Mouse (Mus musculus): Measurements from ENCODE around the gene Tceal9.
"Not testable (repeated sequence)": the region's sequence is repeated elsewhere in the genome, so short reads cannot be mapped to it uniquely, and the experiment has no call there.

Gene Tceal9

DNA sequence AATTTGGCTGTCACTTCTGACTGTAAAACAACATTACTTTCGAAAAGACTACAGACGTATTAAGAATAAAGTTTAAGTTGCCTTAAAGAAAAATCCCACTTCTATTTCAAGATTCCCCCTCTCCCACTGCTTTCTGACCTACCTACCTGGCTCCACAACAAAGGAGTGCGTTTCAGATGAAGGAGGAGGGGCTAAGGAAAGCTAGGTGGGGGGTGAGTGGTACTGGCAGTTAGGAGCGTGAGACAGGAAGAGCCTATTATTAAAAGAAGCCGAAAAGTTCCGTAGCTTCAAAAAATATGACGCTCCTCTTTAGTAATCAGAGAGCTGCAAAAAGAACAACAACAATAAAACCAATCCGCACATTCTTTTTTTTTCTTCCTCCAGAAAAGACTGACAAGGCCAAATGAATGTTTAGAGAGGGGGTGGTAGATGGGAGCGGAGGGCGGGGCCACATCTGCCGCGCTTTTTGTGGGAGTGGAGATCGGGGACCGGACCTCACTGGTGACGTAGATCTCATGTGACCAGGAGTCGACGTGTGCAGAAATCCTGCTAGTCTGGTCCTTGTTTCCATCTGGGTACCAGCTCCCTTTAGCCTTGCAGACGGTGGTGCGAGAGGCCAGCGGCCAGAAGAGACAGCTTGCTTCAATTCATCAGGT is at the start of gene Tceal9:
Tceal9 (plus strand) TSS at position 506 of the 656 bp plus-strand sequence.
- DNase-seq (ENCODE audit: low spot score in 2 of 2), result peak; percentile 63 to 68

DNA sequence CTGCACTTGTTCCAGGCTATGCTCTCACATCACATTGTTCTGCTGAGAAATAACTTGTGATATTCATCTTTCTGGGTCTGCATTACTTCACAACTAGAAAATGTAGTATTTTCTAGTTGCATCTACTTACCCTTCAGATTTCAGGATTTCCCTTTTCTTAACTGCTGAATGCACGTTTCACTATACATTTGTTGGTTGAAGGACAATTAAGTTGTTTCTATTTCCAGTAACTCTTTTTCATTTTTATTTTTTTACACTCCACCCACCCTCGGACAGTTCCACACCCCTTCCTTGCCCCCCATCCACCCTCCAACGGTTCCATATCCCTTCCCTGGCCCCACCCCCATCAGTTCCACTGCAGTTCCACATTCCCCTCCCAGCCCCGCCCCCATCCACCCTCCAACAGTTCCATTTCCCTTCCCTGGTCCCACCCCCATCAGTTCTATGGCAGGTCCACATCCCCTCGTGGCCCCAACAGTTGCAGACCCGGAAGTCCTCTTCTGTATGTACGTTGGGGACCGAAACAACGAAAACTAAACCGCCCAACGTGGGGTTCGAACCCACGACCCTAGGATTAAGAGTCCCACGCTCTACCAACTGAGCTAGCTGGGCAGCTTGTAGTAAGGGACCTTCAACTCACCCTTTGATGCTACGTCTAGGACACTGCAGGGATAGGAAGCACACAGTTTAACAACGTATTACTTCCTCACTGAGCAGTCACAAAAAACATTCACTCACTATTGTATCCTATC is 49.5 kb upstream of the Tceal9 start:
- no peak for DNase-seq (ENCODE audit: low spot score in 2 of 2)

- peak in 1 of 2 experiments; percentile 26 for DNase-seq (ENCODE audit: low spot score in 2 of 2)
Measured at GRCm38 (mm10) chrX:136196873-136197272, 48.0 kb upstream of the Tceal9 start.

DNA sequence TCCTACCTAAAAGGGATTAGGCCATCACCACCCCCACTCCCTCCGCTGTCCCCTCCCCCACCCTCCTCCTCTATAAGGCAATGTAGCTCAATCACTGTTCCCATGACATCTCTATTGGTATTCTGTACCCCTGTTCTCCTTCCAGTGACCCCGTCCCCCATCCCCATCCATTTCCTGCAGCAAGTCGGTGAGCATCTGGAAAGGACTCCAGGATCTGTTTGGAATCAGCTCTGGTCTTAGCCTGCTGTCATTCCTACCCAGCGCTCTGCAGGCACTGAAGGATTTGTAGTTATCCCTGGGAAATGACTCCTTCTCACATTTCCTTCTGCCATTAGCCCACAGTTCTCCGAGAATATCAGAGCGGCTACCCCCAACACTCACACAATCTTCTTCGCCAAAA is 41.6 kb upstream of the Tceal9 start:
- DNase-seq (ENCODE audit: low spot score in 2 of 2), result no peak

DNA sequence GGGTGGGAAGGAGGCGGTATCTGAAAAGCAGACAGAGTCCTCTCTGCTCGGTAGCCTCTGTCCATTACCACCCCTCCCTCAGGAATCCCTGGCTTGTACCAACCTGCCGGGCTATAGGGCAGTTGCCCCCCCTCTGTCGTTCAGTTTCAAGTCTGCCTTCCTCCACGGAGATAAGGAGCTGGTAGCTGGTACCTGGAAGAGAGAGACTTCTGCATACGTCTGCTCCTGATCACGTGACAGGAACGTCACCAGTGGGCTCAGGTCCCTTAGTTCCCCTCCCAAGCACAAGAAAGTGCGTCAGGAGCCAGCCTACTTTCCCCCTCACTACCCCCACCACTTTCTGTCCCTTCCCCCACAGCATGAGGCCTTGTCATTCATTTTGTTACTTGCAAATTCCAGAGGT is 41.2 kb upstream of the Tceal9 start, which contains the start of gene Tceal5:
Tceal5 (minus strand) TSS at position 213 of the 403 bp plus-strand sequence.
- DNase-seq (ENCODE audit: low spot score in 2 of 2), result peak; percentile 67 to 74

DNA sequence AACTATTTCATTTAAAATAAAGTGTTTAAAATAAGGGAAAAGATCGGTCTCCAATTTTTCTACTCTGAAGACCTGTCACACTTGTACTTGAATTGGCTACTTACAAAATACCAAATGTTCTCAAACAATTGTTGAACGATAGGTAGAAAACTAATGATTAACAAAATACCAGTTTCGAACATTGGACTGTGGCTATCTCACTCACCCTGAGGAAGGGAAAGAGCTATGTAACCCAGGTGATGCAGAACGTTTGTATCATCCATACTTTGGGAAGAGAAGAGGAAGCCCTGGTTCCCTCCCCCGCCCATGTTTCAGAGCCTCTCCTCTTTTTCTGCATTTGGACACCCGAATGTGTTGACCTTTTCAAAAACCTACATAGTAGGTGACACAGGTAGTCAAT is 40.5 kb upstream of the Tceal9 start:
- no peak for DNase-seq (ENCODE audit: low spot score in 2 of 2)

GRCm38 (mm10) chrX:136213396-136213795 is 31.5 kb upstream of the Tceal9 start:
- DNase-seq (ENCODE audit: low spot score in 2 of 2), result no peak

DNA sequence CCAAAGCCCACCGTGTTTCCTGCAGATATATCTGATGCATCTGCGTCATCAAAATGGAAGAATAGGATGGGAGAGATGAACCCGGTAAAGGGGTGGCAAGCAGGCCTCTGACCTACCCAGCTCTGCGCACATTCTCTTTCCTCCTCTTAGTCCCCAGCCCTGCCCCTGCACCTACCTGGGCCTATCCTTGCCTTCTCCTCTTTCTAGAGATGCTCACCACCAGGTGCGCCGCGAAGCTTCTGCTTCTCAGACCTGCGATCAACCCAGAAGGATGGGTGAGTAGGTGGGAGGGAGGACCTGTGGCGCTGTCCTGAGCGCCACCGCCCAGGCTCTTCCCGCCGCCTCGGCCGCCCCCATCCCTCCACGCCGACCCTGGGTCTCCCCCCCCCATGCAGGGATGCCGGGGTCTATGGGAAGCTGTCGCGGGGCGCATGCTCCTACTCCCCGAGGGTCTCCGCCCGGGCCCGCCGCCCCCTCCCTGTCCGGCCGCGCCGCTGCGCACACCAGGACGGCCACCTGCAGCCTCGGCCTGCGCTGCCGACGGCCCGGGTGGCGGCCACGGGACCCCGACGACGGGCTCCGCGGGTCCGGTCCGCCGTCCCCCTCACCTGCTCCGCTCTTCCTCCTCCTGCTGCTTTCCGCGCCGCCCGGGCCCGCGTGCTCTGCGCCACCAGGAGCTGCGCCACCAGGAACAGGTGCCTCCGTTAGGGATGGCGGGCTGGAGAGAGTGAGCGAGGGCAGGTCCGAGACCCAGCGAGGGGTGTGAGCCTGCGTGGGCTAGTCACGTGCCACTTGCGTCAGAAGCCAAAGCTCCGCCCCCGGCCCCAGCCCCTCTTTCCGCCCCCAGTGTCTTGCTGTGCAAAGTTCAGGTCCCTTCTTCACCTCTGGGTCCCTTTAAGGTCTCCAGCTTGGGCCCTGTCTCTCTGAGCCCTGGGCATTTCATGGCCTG is 29.9 kb upstream of the Tceal9 start, which contains the start of the genes Tceal7 and Bex1:
Tceal7 (plus strand) TSS at position 51 of the 949 bp plus-strand sequence.
Bex1 (minus strand) TSS at position 785 of the 949 bp plus-strand sequence.
- not testable (repeated sequence) for DNase-seq (ENCODE audit: low spot score in 2 of 2)

GRCm38 (mm10) chrX:136216303-136216702 is 28.6 kb upstream of the Tceal9 start:
- DNase-seq (ENCODE audit: low spot score in 2 of 2), result no peak

GRCm38 (mm10) chrX:136223714-136224113 is 21.2 kb upstream of the Tceal9 start:
- no peak for DNase-seq (ENCODE audit: low spot score in 2 of 2)

DNA sequence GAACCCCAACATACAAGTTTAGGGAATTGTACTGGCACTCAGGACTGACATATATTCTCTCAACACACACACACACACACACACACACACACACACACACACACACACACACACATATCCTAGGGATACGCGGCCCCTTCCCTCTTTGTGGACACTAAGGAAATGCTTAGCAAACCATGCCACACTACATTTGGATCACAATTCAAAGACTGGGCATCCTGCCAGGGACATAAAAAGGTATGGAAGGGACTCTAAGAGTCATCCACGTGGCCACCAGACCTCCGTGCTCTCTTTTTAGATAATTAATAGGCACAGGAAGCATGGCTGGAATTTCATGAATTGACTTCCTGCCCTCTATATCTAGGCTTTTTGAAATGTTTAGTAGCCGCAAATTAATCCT is 17.1 kb upstream of the Tceal9 start:
- no peak for DNase-seq (ENCODE audit: low spot score in 2 of 2)

DNA sequence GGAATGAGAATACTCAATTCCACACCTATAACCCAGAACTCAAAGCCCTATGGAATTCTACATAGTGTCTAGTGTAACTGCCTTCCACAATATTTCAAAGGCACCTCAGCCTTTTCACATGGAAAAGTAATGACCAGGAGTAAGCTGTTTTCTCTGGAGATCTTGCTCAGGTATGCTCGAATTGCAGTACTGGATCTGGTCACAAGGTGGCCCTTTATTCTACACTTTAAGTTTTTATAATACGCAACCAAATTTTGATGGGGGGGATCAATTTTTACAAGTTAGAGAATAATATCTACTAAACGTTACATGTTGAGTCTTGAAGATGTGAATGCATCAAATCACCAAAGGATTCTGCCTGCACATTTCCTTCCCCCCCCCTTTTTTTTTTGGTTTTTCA is 6.8 kb upstream of the Tceal9 start:
- DNase-seq (ENCODE audit: low spot score in 2 of 2), result peak; percentile 47 to 60

- DNase-seq (ENCODE audit: low spot score in 2 of 2), result no peak
Measured at GRCm38 (mm10) chrX:136243181-136243580, 1.7 kb upstream of the Tceal9 start.

GRCm38 (mm10) chrX:136245521-136246071 is 717 bp downstream of the Tceal9 start:
- peak in 1 of 2 experiments; percentile 7 for DNase-seq (ENCODE audit: low spot score in 2 of 2)

- no peak for DNase-seq (ENCODE audit: low spot score in 2 of 2)
Measured at GRCm38 (mm10) chrX:136248811-136249210, 3.9 kb downstream of the Tceal9 start.

GRCm38 (mm10) chrX:136249671-136250070 is 4.8 kb downstream of the Tceal9 start:
- DNase-seq (ENCODE audit: low spot score in 2 of 2), result no peak

DNA sequence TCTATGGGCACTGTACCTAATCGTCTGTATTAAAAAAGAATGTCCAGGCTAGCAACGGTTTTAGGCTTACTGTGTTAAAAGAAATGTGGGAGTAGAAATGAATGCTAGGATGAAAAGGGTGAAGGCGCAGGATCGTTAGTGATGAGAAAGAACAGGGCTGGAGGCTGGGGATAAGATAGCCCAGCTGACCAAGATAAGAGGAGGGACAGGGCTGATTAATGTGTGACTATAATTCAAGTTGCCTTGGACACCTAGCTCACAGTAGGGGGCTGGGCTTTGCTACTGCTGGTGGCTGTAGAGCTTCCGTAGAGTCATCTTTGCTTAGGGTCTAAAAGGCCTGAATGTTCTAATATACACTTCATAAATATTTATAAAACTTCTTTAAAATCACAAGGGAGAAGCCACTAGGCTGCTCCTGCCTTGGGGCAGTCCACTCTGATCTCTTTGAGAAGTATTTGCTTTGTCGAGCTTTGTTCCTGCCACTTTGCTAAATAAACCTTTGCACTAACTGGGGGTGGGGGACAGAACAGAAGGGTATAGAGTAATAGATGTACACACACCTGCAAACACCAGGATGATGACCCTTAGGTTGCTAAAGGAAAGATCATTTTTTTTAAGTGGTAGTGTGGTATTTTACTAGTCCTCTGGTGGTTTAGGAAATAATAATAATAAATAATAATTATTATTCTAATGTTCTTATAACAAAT is 7.3 kb downstream of the Tceal9 start:
- no peak for DNase-seq (ENCODE audit: low spot score in 2 of 2)

DNA sequence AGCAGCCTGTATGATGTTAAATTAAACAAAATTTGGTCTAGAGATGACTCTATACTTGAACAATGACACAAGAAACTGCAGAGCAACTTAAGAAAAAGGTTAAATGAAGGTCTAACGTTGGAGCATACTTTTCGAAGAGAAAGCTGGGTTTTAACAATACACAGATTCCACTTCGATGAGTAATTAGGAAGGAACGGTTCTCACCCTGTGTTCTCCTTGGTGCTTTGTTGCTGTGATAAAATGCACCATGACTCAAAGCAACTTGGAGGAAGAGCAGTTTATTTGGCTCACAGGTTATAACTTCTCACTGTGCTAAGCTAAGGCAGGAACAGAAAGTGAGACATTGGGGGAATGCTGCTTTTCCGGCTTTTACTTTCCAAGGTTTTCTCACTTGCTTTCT is 22.8 kb downstream of the Tceal9 start:
- no peak for DNase-seq (ENCODE audit: low spot score in 2 of 2)

DNA sequence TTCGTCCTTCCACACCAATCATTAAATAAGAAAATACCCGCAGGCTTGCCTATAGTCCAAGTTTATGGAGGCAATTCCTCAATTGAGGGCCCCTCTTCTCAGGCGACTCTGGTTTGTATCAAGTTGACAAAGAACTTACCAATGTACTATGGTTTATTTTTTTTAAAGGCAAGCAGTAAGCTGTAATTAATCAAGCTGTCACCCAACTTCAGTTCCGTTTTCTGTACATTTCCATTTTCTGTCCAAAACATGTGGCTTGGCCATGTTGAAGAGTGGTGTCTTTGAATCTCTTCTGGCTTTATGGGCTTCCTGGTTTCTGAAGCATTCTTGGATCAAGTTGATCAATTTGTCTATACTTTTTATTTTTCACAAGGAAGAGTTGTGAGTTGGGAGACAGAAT is 23.3 kb downstream of the Tceal9 start:
- no peak for DNase-seq (ENCODE audit: low spot score in 2 of 2)

- peak; percentile 16 to 48 for DNase-seq (ENCODE audit: low spot score in 2 of 2)
Measured at GRCm38 (mm10) chrX:136269743-136270392, 25.0 kb downstream of the Tceal9 start, which contains the start of gene Bex3. TSS of gene Bex3 (plus strand) at chrX:136270253.

Data from right cerebral cortex, adult 2 months (tissue).